26 mouse cellular contexts compared by ENCODE assay signal in genomic region chr9:18722712-18723099, GRCm38 (mm10). TPM values are rescaled to one million over a fixed set of nuclear protein-coding genes. Genes with fewer than 3 reads are reported as not detected.
"Had no signal": no experiment of that assay in that cellular context is flagged by ENCODE, and none has a peak within 500 bp of the region (broad histone marks: within the 10 kb centered on the region; RNA-seq: fewer than 3 reads in every experiment).

No protein-coding gene starts in this region.

- ATAC-seq: liver, postnatal 0 days had no signal

- DNase-seq: kidney, adult 11 months; kidney, adult 9 months; kidney, postnatal 36 days; layer of hippocampus, adult 9-11 months; layer of hippocampus, postnatal 36 days; liver; liver, embryonic 13.5 days; liver, postnatal 0 days; lung, postnatal 14 days; right cerebral cortex, adult 18-20 months; right cerebral cortex, postnatal 25 days; thymus, adult 18-20 months; thymus, postnatal 14 days had no signal

- H3K9me3 ChIP-seq: limb, embryonic 12.5 days; liver, embryonic 13.5 days; megakaryocyte, embryonic 14.5 days; midbrain, embryonic 15.5 days had no signal

- H3K4me3 ChIP-seq: limb, embryonic 12.5 days; liver, embryonic 13.5 days; megakaryocyte, embryonic 14.5 days; midbrain, embryonic 15.5 days had no signal

- H3K27me3 ChIP-seq: limb, embryonic 12.5 days; liver, embryonic 13.5 days; megakaryocyte, embryonic 14.5 days; midbrain, embryonic 15.5 days had no signal

- H3K9ac ChIP-seq: limb, embryonic 12.5 days; liver, embryonic 13.5 days; liver, postnatal 0 days; midbrain, embryonic 15.5 days had no signal

- H3K4me1 ChIP-seq: liver, embryonic 13.5 days; megakaryocyte, embryonic 14.5 days had no signal

- H3K27ac ChIP-seq: liver, embryonic 13.5 days; macrophage had no signal

- H3K36me3 ChIP-seq: limb, embryonic 12.5 days; liver, embryonic 13.5 days; midbrain, embryonic 15.5 days had no signal

- H3K4me2 ChIP-seq: limb, embryonic 12.5 days; liver, embryonic 13.5 days; midbrain, embryonic 11.5 days; midbrain, embryonic 15.5 days had no signal

RNA-seq across cellular contexts. Expression of gene Olfr24, which starts 41.1 kb away (rescaled TPM):
- total RNA-seq: layer of hippocampus, adult 18-20 months; layer of hippocampus, postnatal 36 days; left cerebral cortex, adult 8-10 months; left cerebral cortex, postnatal 25 days; monocyte, adult 5-6 weeks; neutrophil, adult 5-6 weeks had no signal
- polyA plus RNA-seq: kidney, postnatal 0 days; limb, embryonic 12.5 days; liver, embryonic 13.5 days; liver, postnatal 0 days; macrophage; midbrain, embryonic 11.5 days; midbrain, embryonic 15.5 days; small intestine, adult 2 months; stomach, embryonic 14.5 days had no signal

RNA-seq across cellular contexts. Expression of gene Muc16, which starts 48.4 kb away (rescaled TPM):
- total RNA-seq: layer of hippocampus, adult 18-20 months; layer of hippocampus, postnatal 36 days; left cerebral cortex, adult 8-10 months; left cerebral cortex, postnatal 25 days; monocyte, adult 5-6 weeks; neutrophil, adult 5-6 weeks had no signal
- polyA plus RNA-seq: limb, embryonic 12.5 days; macrophage; midbrain, embryonic 11.5 days; midbrain, embryonic 15.5 days; small intestine, adult 2 months had no signal
